Mouse (Mus musculus): ENCODE data around the gene Sec31b.
A peak's percentile ranks its signal among the peaks of the same experiment; 100 is the strongest.

Sec31b gene

GRCm38 (mm10) chr19:44525551-44526205 is 20.0 kb downstream of the Sec31b start:
- DNase-seq = no peak

GRCm38 (mm10) chr19:44519152-44519551 is 26.5 kb downstream of the Sec31b start:
- peak; percentile 98 for DNase-seq

GRCm38 (mm10) chr19:44517996-44518768 is 27.5 kb downstream of the Sec31b start:
- peak; percentile 87 for DNase-seq

DNA sequence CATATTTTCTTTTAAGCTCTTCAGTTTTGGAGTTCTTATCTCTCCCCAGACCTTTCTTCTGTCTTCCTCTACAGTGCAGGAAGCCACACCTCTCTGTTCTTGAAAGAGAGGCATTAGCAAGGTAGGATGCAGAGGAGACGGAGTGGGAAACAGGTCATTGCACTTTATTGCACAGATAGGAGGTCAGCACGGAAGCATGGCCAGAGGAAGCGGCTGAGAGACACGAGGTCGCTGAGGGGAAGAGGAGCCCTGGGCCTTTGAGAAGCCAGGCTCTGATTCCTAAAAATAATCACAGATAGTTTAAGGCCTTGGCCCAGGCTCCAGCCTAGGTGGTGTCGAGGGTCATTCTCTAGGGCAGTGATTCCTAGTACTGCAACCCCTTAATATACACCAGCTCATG is 29.9 kb downstream of the Sec31b start:
- DNase-seq = peak; percentile 92

- no peak for DNase-seq
These were observed 30.9 kb downstream of the Sec31b start for GRCm38 (mm10) chr19:44514521-44515451.

DNA sequence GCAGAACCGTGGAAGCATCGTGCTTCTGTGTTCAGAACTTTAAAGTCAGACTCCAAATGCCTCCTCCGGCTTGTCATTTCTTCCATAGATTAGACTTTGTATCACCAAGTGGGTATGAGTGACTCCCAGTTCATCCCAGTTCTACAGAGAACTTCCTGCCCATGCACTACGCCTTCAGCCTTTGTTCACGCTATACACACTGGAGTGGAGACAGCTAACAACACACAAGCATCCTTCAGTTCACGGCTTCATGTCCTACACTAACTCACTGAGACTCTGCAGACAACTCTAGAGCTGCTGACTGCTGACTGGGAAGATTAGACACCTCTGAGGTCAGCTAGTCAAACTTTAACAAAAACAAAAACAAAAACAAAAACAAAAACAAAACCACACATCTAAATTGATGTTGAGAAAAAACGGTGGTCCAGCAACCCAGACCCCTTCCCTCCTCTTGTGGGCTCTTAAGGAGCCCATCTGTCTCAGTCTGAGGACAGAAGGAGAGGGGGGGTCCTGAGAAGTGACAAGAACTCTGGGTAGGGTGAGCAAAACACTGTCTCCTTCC is 31.7 kb downstream of the Sec31b start:
- no peak for DNase-seq

DNA sequence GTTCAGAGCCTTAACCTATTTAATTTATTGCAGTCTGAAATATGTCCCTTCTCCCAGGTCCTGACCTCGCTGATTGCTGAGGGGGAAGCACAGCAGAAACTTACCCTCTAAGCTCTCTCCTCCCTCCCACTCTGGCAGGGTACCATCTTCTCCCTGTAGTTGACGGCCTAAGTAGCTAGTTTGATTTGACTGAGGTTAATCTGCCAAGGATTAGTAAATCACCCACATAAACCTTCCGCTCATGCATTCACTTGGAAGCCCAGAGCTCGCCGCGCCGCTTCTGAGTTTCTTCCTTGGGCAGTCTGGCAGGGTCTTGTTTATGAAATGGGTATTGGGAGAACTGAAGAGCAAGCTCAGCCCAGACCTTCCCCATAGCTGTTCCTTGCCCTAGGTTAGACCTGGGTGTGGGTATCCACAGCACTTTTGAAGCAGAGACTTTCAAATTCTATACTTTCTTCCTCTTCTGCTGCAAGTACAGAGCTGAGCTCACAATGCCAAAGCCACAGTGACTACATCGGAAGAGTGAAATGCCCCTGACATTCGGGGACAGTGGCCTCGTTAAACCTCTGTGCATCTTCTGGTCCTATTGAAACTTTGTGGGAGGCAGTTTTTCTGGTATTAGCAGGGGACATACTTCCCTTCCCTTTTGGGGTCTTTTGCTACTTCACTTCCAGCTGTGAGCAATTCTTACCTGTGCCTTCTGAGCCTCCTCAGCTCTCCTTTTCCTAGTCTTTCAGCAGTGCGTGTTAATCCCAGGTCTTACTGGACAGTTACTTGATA is 32.4 kb downstream of the Sec31b start:
- no peak for DNase-seq

- no peak for DNase-seq
These were observed 33.1 kb downstream of the Sec31b start for GRCm38 (mm10) chr19:44512601-44513000.

- DNase-seq = peak; percentile 91
These were observed 34.0 kb downstream of the Sec31b start for GRCm38 (mm10) chr19:44511451-44512231.

GRCm38 (mm10) chr19:44510534-44511175 is 35.0 kb downstream of the Sec31b start:
- no peak for DNase-seq

GRCm38 (mm10) chr19:44502741-44503140 is 42.9 kb downstream of the Sec31b start:
- peak; percentile 73 for DNase-seq

- DNase-seq = peak; percentile 56
These were observed 43.7 kb downstream of the Sec31b start for GRCm38 (mm10) chr19:44501925-44502324.

DNA sequence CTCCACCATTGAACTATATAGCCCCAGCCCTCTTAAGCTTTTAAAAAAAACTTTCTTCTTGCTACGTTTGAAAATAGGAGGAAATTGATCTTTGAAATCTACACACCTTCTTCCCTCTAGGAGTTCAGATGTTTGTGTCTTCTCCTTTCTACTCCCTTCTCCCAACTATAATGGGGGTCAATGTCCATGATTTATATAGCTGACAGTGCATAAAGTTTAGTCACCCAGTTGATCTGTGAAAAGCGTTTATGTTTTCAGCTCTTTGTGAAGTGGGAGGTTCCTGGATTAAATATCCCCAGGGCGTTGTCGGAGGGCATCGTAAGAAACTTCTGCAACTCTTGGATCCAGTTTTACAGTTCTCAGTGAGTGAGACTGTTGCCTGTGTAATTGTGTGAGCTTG is 45.4 kb downstream of the Sec31b start:
- no peak for DNase-seq

DNA sequence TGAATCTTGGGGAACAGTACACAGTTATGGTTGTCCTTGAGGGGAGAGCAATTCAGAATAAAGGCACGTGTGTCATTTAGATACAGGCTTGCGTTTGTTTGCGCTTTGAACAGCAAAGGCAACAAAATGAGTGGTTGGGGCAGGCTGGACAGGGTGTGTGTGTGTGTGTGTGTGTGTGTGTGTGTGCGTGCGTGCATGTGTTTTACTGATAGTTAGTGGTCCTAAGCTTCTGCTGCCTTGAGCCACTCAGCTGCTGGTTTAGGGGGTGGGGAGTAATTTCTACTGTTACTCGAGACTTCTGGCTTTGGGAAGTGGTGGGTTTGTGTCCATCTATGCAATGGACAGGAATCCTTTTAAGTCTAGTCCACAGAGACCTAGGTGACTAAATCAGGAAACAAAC is 46.7 kb downstream of the Sec31b start:
- DNase-seq = peak; percentile 66

GRCm38 (mm10) chr19:44496941-44497340 is 48.7 kb downstream of the Sec31b start:
- no peak for DNase-seq

- DNase-seq = no peak
These were observed 49.2 kb downstream of the Sec31b start for GRCm38 (mm10) chr19:44496511-44496910.

- no peak for DNase-seq
These were observed 52.5 kb downstream of the Sec31b start, which contains the start of gene Wnt8b for GRCm38 (mm10) chr19:44493128-44493527. Gene Wnt8b (plus strand): TSS chr19:44493472.

DNA sequence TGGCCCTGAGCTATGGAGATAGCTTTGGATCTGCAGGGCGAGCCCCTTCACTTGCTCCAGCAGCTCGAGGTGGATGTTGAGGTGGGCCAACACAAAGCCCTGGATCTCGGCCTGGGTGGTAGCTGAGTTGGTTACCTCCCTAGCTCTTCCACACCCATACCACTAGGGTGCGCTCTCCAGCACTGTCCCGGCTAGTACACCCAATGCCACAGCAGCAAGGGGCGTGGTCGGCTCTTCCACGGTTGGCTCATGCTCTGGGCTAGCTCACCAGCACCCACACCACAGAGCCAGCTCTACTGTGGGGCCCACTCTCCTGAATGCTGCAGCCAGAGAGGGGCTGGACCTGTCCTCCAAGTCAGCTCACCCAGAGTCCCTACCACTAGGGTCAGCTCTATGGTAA is 58.4 kb downstream of the Sec31b start:
- DNase-seq = peak; percentile 93

GRCm38 (mm10) chr19:44476541-44476940 is 69.1 kb downstream of the Sec31b start:
- no peak for DNase-seq

DNA sequence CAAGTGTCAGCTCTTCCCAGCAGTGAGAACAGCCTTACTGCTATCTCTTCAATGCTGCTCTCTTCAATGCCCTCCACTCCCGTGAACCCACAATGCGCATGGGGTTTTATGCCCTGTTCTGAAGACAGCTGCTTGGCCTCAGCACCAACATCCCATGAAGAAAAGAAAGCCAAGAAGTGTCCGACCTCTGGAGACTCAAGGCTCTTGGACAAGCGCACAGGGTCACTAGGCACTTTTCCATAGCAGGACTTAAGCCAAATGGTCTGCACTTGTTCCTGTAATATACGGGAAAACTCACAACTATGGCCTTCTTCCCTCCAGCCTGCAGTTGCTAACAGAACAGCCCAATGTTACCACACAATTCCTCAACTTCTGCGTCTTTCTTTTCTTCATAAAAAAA is 70.4 kb downstream of the Sec31b start:
- DNase-seq = peak; percentile 95

GRCm38 (mm10) chr19:44474158-44474557 is 71.5 kb downstream of the Sec31b start:
- peak; percentile 97 for DNase-seq
